Mouse (Mus musculus) left cerebral cortex, postnatal 36 days (tissue): Measurements from ENCODE around the gene 0610012G03Rik. TPM values are rescaled to one million over a fixed set of nuclear protein-coding genes. Genes with fewer than 3 reads are reported as not detected.
A peak's percentile ranks its signal among the peaks of the same experiment; 100 is the strongest.

Source experiments
- DNase-seq, 2 experiments: peaks; one replicate each; pipeline ENCODE4 v3.0.0; 2021 to 2022; ENCODE audit warnings: low spot score in 2 of 2, mixed read lengths in 1 of 2
- intact Hi-C: fragments of 180-260 bp; cut with DNase I; formaldehyde crosslinking; loops from one replicate; pipeline ENCODE4 v1.15.1; 2025
- total RNA-seq, 2 experiments: library from RNA; stranded (reverse); gene quantifications; 2 replicates each; pipeline ENCODE4 v1.2.3; 2021

The 0610012G03Rik gene
- total RNA-seq, 2 experiments from 2014 or later: 39.7 to 51.9 TPM

DNA sequence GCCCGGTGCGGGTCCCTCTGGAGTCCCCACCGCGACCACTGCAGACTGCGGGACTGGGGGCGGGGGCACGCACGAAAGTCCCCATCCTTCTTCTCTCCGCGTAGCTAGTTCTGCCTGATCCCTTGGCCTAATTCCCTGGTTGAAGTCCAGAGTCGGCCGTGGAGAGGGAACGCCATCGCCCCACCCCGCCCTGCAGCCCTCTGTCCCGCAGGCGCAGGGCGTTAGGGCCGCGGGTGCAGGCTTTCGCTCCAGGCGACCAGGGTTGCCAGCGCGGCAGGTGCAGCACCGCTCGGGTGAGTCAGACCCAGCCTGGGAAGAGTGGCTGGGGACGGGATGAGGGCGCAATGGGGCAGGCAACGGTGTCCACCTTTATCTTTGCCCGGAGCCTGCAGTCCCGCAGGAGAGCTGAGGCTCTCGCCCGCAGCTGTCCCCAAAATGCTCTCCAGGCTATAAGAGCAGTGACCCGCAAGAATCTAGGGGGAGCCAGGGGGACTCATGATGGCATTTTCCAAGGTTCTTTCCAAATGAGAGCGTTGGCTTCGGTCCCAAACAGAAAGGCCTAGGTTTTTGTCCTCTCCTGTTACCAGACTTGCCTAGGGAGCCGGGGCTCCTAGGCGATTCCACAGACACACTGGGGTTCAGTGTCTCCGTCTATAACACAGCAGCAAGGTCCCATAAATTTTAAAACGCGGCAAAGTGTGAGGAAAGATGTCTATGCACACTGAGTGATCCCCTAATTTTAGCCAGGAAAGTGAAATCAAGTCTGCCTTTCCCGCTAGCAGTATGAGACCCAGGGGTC lies 14.3 kb downstream of the 0610012G03Rik start, which contains the start of gene Pigz:
TSS of gene Pigz (plus strand) at position 101 of the 799 bp plus-strand sequence.
- intact Hi-C loops: no loop called here
- DNase-seq: peak in 1 of 2 experiments; percentile 70

DNA sequence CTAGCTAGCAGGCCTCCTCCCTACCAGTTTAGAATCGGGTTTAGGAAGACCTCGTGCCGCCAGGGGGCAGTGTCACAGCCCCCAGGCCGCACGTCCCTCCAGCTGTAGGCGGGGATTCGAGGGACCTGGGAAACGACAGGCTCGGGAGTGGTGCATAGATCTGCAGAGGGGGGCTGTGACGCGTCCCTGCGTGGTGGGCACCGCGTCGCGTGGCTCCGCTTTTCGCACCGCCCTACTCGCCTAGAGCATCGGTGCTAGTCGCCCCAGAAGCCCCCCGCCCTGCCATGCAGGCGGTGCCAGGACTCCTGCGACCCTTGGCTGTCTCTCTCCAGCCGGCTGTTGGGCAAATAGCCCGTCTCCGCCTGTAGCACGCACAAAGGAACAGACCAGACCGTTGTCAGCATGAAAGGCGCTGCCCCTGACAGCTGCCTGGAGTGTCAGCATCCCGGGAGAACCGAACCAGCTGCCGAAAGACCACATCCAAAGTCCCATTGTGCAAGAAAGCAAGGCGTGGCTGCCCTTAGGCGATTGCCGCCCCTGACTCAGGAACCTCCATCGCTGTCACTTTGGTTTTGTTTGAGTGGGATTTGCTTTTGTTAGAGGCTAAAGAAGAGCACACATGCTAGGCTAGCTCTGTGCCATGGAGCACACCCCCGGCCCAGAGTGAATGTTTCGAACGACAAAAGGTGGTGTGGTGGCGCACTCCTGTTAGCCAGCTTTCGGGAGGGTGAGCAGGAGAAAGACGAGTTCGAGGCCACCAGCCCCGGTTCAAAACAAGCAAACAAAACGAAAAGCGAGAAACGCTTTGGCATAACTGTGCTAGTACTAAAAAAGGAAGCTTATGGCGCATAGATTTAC lies 15.2 kb downstream of the 0610012G03Rik start:
- peak; percentile 90 to 91 for DNase-seq
- intact Hi-C loops: no loop called here

DNA sequence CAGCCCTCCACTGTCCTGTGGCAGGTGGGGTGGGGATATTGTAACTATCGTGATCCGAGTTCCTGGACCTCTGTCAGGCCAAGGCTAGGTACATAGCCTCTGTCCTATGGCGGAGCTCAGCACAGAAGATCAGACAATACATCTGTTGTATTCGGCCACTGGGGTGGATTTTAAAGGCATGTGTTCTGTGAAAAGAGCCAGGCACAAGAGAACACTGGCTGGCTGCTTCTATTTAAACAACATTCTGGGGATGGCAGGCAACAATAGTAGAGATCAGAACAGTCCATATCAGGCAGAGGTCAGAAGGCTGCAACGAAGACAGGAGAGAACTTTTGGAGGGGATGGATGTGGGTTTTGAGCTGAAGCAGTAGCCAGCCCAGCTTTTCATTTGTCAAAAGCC lies 16.0 kb downstream of the 0610012G03Rik start:
- intact Hi-C loops: no loop called here
- DNase-seq: no peak

GRCm38 (mm10) chr16:31931330-31931729 lies 17.0 kb downstream of the 0610012G03Rik start:
- intact Hi-C loops: no loop called here
- DNase-seq: no peak

DNA sequence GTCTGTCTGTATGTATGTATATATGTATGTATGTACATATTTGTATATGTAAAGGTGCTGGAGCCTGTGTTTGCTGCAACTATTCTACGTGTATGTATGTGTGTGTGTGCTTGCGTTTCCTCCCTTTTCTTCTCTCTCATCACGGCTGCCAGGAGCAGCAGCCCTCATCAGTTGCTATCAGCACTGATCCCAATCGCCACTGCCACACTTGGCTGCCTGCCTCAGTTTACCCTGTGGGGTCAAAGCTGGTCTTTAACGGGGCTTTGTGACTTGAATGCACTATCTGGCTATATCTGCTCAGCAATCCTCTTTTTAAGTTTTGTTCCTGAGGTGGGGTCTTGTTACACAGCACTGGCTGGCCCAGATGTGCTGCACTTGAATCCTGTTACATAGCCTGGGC lies 20.9 kb downstream of the 0610012G03Rik start:
- no peak for DNase-seq

GRCm38 (mm10) chr16:31926547-31927182 lies 21.6 kb downstream of the 0610012G03Rik start:
- no peak for DNase-seq
- intact Hi-C loops: no loop called here

More for the DNA sequence above, 20.9 kb downstream of the 0610012G03Rik start:
- intact Hi-C loops: no loop called here

GRCm38 (mm10) chr16:31926091-31926490 lies 22.2 kb downstream of the 0610012G03Rik start:
- intact Hi-C loops: no loop called here

GRCm38 (mm10) chr16:31924368-31924767 lies 23.9 kb downstream of the 0610012G03Rik start:
- no peak for DNase-seq
- intact Hi-C loops: no loop called here

More at GRCm38 (mm10) chr16:31926091-31926490, 22.2 kb downstream of the 0610012G03Rik start:
- no peak for DNase-seq

- intact Hi-C loops: loop anchor here (2.0 to 10.0 kb wide), 2 partner anchors 169 to 463 kb away; no protein-coding TSS in a partner anchor
- DNase-seq: peak; percentile 84 to 89
Measured at GRCm38 (mm10) chr16:31918248-31918724, 30.0 kb downstream of the 0610012G03Rik start.

GRCm38 (mm10) chr16:31917776-31918175 lies 30.5 kb downstream of the 0610012G03Rik start:
- intact Hi-C loops: loop anchor here (2.0 to 10.0 kb wide), 3 partner anchors 39 to 463 kb away; partner anchors contain the start of gene Meltf
- no peak for DNase-seq

- DNase-seq: no peak
- intact Hi-C loops: loop anchor here (10.0 kb wide), 1 partner anchor 456 kb away; no protein-coding TSS in a partner anchor
Measured at GRCm38 (mm10) chr16:31910281-31910847, 37.9 kb downstream of the 0610012G03Rik start.

GRCm38 (mm10) chr16:31908959-31909358 lies 39.3 kb downstream of the 0610012G03Rik start:
- intact Hi-C loops: loop anchor here (1.0 kb wide), 1 partner anchor 11 kb away; no protein-coding TSS in a partner anchor

DNA sequence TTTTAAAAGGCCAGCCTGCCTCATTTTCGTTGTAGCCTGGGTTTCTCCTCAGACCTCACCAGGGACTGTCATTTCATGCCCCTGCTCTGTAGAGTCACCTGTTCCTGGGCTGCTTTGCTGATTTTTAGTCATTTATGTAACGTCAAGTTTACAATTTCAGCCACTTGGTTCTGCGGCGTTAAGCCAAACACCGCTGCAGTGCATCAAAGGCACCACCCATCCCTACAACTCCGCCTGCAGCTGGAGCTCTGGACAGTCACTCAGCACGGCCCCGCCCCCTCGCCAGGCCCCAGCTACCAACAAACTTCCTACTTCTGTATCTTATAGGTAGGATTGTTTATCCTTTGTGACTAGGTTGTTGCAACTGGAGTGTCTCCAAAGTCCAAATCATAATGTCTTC lies 41.4 kb downstream of the 0610012G03Rik start:
- no peak for DNase-seq
- intact Hi-C loops: no loop called here

More at GRCm38 (mm10) chr16:31908959-31909358, 39.3 kb downstream of the 0610012G03Rik start:
- DNase-seq: peak; percentile 66 to 68

DNA sequence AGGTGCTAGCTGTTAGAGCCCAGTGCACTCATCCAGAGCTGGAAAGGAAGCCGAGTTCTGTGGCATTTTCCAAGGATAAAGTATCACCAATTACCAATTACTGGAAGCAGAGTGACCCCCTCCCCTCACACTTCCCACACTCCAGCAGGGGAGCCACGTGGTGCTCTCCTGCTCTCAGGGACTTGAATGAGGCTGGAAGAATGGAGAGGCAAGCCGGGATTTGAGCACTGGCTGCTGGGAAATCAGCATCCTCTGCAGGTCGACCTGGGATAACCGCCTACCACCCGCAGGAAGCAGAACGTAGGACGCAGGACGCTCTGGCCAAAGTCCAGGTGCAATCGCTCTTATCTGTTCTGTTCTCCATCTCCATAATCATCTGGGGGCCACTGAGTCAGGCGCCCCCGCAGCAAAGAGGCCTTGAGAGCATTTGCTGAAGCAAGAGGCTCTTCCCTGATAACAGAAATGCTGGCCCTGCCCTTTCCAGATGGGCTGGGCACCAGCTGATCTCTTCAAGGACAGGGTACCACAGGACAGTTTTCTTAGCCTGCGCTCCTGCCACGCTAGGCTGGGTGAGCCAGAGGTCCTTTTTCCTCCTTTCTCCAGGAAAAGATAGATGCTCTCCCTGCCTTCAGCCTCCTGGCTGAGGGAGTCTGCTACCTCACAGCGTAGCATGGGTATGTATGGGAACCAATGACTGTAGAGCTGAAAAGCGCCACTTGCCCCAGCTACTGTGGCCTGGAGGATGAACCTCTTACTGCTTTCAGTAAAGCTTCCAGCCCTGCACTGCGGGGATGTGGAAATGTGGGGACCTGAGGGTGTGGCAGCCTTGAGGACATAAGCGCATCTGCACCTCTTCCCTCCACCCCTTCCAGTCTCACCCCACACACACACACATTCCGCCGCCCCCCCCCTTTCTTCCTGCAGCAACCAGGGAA lies 42.1 kb downstream of the 0610012G03Rik start:
- intact Hi-C loops: no loop called here
- peak; percentile 36 to 45 for DNase-seq

- intact Hi-C loops: no loop called here
Measured at GRCm38 (mm10) chr16:31905331-31905730, 43.0 kb downstream of the 0610012G03Rik start.

DNA sequence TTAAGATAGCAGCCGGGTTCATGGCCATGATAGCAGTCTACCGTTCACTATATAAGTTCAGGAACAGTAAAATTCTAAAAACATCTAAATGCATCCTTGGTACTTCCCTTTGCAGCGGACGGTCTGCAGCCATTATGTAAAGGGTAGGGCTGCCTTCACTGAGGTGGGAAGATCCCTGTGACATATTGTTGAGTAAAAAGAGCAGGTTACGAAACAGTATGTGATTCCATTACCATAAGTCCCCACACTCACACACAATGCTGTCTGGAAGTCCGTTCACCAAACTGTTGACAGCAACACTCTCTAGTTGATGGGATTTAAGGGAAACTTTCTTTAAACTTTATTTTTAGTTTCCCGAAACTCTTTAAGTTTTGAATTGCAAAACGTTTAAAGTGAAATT lies 45.1 kb downstream of the 0610012G03Rik start:
- intact Hi-C loops: no loop called here
- DNase-seq: no peak

More at GRCm38 (mm10) chr16:31905331-31905730, 43.0 kb downstream of the 0610012G03Rik start:
- no peak for DNase-seq

GRCm38 (mm10) chr16:31901886-31902285 lies 46.4 kb downstream of the 0610012G03Rik start:
- DNase-seq: no peak
- intact Hi-C loops: no loop called here
